Mouse (Mus musculus): ENCODE data around the gene Eps8l3.
A peak's percentile ranks its signal among the peaks of the same experiment; 100 is the strongest.

Gene Eps8l3

DNA sequence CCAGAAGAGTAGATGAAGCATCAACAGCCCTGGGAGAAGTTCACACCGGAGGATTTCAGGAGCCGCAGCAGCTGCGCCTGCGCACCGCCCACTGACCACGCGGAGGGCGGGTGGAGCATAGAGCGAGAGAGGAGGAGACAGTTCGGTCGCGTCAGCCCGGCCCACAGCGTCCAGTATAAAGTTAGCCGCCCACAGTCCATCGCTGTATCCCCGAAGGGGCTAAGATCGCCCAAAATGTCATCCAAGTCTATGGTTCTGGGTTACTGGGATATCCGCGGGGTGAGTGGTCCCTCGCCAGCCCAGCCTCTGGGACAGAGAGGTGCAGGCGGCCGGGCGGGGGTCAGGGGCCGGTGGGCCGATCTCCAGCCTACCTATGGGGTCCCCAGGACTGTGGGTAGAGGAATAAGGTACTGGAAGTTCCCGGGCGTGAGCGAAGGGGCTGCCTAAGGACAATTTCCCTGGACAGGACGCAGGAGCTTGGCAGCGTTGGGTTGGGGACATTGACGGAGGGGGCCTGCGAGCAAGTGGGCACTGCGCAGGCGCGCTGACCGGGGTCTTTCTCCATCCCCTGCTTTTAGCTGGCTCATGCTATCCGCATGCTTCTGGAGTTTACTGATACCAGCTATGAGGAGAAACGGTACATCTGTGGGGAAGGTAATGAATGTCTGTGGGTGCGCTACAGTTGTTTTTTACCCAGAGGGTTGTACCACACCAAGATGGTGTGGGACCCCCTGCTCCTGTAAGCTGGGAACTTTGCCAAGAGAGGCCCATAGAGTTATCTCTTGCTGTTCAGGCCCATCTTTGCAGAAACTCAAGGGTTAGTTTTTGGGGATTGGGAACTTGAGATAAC is 18.9 kb downstream of the Eps8l3 start, which contains the start of gene Gstm5:
TSS of gene Gstm5 (plus strand) at position 102 of the 850 bp plus-strand sequence.
- DNase-seq (ENCODE audit: low read depth), result peak; percentile 38

DNA sequence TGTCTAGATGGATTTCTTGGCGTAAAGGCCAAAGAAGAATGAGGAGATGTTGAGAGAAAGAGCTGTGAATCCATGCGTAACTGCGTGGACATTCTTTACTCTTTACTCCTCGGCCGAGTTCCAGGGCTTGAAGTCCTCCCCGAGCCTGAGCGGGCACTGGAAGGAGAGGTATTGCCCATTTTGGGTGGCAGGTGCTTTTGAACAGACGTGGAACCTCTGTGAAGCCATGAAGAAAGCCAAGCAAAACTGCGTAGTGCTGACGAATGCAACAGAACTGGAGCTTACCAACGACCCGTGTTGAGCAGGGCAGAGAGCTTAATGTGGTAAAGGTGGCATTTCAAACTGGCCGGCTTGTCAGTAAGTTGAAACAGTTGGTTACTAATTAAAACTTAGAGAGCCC is 21.7 kb downstream of the Eps8l3 start:
- no peak for DNase-seq (ENCODE audit: low read depth)

DNA sequence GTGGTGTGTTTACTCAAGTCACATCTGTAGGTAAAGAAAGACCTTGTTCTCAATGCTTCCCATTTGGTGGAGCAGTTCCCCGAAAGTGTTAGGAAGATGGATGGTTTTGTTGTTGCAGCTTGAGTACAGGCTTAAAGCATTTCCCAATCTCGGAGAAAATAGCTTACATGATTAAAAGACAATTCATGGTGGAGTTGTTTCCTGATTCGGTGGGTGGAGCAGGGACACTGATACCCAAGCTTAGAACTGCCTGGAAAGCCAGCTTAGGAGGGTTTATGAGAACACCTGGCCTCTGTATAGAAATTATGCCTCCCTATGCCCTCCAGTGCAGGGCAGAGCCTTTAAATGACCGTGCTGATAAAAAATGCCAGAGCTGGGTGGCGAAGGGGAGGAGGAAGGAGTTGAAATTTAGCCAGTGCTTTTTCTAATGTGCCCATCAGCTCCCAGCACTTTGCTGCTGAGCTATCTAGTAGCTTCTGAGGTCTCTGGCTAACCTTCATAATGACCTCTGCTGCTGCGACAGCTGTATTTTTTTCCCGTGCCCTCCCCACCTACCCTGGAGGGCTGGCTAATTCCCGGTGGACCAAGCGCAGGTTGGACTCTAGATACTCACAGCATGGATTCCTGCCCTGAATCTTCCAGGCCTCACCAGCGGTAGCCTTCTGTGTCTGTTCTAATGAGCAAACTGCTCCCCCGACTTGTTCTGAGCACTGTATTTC is 24.1 kb downstream of the Eps8l3 start:
- no peak for DNase-seq (ENCODE audit: low read depth)

DNA sequence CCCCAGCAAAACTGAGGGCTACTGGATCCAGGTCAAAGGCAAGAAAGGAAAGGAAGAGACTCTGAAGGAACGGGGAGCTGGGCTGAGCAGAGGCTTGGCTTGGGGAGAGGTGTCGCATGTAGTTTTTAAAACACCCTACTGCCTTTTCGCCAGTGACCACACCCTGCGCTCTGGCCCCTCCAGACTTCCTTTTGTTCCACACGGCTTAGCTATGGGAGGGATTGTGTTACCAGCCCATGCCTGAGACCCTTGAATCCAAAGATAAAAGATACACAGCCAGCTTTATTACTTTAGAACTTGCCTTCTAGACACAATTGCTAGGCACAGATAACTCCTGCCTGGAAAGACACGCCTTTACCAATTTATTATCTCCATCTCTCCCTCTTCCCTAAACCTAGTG is 28.9 kb downstream of the Eps8l3 start:
- no peak for DNase-seq (ENCODE audit: low read depth)

DNA sequence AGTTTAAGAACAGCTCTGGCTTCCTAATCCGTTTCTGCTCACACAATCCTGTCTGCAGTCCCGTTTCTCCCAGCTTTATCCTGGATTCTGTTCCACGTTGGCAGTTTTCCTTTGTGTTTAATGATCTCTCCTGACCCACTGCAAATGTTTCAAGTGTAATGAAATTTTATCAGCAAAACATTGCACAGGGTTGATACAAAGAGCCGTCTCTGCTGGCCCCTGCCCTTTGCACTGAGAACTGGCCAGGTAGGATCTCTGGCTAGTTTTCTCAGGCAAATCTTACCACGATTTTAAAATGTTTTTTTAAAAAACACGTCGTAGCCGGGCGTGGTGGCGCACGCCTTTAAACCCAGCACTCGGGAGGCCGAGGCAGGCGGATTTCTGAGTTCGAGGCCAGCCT is 39.6 kb downstream of the Eps8l3 start:
- DNase-seq (ENCODE audit: low read depth), result no peak

DNA sequence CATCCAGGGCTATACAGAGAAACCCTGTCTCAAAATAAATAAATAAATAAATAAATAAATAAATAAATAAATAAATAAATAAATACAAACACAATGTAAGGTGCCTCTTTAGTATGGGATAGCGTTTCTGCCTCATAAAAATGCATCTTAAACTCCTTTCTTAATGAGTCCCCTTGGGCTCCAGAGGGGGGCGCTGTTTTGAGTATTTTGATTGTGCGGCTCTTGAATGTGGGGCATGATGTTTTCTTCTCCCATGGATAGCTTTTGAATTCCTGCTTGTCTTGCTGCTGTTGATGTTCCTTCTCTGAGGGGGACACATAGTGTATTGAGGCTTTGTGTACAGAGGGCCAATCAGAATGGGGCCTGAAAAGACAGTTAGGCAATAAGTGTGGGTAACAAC is 40.1 kb downstream of the Eps8l3 start:
- peak; percentile 48 for DNase-seq (ENCODE audit: low read depth)

DNA sequence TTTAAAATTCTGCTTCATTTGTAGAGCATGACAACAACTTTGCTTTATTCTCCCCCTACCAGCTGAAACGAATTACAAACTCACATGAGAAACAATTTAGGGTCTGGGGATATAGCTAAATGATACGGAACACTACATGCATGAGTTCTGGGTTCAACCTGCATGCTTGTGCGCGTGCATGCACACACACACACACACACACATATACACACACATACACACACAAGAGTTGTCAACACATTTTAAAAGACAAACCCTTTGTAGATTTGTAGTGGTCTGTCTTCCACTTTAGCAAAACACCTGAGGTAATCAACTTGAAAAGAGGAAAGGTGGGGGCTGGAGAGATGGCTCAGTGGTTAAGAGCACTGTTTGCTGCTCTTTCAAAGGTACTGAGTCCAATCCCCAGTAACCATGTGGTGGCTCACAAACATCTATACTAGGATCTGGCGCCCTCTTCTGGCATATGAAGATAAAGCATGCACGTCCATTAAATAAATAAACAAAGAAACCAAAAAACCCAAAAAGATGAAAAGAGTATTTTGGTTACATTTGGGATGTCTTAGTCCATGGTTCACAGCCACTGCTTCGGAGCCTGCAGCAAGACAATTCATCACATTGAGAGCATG is 40.9 kb downstream of the Eps8l3 start:
- DNase-seq (ENCODE audit: low read depth), result peak; percentile 79

DNA sequence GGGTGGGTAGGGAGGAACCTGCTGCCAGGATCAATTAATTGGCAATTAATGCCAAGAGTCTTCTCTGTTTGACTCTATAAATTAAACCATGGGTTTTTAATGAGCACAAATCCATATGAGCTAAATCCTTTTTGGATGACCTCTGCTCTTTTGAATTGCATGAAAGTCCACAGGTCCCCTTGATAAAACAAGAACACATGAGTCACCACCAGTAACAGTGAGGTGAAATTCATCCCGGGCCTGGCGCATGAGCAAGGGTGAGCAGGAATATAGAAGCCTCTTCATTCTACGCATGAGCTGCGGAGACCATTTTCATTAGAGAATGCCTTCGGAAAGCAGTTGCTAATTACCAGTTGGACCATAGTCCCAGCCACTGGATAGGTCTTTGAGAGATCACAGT is 43.3 kb downstream of the Eps8l3 start:
- DNase-seq (ENCODE audit: low read depth), result no peak

DNA sequence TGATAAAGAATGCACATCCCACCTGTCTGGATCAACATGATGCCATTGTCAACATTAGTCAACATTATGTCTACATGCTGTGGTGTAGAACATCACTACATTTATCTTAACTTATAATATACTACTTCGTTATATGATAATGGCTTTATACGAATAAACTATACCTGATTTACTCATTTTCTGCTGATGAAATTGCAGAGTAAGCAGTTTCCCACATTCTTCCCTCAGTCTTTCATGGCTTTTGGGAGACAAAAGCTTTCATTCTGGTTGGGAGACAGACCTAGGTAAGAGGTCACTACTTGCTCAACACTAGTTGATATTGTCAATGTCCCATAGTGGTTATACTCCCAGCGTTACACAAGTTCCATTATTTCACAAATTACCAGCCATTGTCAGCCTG is 48.3 kb downstream of the Eps8l3 start:
- no peak for DNase-seq (ENCODE audit: low read depth)

DNA sequence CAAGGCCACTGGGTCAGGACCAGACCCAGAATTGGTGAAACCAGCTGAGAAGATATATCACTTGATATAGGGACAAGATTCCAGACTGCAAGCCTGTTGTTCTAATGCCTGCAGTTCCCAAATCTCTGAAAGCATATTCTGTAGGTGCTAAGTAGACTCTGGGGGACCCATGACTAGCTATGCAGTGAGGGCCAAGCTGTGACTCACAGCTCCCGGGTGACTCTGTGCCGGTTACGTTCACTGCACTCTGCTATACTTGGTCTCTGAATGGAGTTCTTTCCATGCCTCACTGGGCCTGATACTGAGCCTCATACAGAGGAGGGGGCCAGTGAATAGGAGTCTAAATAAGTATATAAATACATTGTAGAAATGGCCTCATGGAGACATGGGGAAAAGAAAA is 50.8 kb downstream of the Eps8l3 start:
- DNase-seq (ENCODE audit: low read depth), result no peak

DNA sequence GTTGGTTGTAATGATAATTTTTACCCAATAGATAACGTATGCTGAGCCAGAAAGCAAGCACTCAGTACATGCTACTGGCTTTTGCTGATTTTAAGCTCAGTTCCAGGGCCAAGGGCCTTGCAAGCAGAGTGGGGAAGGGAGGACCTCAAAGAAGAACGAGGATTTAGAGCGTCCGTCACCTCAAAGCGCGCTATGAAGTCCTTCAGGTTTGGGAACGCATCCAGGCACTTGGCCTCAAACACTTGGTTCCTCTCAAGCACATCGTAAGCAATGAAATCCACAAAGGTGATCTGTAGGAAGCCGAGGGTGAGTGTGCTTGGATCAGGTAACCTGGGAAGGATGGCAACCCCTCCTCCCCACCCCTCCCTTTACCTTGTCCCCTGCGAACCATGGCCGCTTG is 51.7 kb downstream of the Eps8l3 start:
- no peak for DNase-seq (ENCODE audit: low read depth)

DNA sequence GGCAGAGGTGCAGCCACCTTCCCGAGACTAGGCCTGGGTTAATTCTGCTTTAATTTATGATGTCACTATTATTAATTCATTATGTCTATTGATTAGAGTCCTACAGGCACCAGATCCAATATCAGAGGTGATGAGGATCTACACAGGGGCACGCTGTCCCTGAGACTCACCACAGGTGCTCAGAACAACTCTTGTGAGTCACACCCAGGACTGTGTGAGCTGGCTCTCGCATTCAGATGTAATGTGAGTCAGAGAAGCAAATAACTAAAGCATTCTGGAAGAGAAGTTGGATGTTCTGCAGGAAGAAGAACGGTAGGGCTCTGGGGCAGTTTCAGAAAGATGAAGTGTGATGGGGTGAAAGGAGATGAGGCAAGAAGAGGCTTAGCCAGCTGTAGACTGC is 52.2 kb downstream of the Eps8l3 start:
- DNase-seq (ENCODE audit: low read depth), result no peak

DNA sequence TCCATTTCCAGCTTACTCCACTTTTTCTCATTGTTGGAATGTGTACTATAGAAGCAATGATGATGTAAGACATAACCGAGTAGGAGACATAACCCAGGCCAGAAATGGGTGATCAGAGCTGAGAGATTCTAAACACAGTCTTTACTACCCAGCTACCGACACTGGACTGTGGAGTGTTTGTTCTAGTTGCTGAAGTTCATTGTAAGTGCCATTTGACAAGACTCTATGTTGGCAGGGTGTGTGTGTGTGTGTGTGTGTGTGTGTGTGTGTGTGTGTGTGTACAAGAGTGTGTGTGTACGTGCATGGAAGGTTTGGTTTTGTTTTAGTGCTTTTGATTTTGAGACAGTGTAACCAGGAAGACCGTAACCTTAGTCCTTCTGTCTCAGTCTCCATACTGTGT is 52.7 kb downstream of the Eps8l3 start:
- no peak for DNase-seq (ENCODE audit: low read depth)

DNA sequence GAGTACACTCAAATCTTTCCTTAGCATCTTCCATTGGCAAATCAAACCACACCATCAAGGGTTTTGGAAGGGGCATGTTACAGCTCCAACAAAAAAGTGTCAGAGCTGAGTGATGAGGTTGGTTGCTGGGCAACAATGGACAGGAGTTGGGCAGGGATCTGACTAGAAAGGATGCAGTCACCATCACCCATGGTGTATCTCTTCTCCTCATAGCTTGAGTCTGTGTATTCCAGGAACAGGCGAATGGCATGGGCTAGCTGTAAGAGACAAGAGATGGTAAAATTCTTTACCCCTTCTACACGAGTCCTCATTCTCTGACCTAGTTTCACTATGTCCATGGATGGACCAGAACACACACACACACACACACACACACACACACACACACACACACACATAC is 54.1 kb downstream of the Eps8l3 start:
- no peak for DNase-seq (ENCODE audit: low read depth)

DNA sequence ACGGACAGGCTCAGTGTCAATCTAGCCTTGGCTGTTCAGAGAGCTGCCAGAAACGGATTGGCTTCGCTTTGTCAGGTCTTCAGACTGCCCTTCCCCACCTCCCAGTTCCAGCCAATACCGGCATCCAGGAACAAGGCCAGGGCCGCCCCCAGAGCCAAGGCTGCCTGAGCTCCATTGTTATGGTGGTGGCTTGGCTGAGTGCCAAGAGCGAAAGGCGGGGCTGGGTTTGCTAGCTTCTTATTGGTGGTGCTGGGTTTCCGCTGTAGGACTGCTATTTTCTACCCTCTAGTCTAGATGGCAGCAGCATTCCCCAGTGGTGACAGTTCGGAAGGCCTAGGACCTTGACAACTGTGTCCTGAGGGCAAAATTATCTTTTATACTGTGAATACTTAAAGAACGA is 54.6 kb downstream of the Eps8l3 start, which contains the start of gene Gstm7:
TSS of gene Gstm7 (minus strand) at position 148 of the 400 bp plus-strand sequence.
- DNase-seq (ENCODE audit: low read depth), result peak; percentile 77

DNA sequence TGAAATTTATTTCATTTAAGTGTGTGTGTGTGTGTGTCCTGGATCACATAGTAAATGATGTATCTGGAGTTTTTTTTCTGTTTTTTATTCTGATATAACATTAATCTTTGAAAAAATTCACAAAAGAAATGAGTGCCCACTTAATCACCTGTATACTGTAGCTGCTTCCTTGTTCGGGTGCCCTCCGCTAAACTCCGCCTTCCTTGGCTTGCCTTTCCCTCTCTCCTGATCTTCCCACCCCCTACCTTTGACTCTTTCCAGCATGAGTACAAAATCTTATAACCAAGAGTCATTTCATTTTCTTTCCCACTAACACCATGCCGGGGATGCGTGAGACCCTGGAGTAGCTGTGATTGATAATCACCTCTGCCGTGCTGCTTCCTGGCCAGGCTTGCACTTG is 55.1 kb downstream of the Eps8l3 start:
- no peak for DNase-seq (ENCODE audit: low read depth)

DNA sequence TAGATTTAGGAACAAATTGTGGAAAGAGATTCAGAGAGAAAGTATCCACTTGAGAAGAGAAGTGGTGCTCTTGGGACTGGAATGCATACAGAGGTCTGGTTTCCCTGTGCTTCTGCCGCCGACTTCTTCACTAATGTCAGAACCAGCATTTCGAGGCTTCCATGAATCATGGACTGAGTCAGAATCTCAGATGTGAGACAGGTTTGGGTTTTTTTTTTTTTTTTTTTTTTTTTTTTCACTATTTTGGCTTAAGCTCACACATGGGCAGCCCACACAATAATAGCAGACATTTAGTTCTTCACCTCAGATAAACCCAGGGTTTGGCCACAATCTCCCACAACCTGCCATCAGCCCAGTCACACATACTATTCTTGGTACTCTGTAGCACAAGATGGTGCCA is 58.2 kb downstream of the Eps8l3 start:
- DNase-seq (ENCODE audit: low read depth), result no peak

DNA sequence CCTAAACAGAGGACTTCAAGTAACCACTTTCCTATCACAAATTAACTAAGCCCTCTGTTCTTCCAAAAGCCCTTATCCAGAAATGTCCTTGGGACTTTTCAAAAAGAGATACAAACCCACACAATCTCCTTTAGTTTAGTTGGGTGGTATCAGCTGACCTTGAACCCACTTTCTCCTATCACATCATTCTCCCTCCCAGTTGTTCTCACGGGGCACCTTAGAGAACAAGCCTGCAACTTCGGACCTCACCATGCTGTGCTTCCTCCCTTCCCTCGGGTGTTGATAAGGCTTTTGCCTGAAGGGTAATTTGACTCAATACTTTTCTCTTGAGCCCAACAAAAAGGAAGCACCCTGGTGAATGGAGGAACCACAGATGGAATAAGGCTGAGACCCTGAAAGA is 58.9 kb downstream of the Eps8l3 start:
- no peak for DNase-seq (ENCODE audit: low read depth)

DNA sequence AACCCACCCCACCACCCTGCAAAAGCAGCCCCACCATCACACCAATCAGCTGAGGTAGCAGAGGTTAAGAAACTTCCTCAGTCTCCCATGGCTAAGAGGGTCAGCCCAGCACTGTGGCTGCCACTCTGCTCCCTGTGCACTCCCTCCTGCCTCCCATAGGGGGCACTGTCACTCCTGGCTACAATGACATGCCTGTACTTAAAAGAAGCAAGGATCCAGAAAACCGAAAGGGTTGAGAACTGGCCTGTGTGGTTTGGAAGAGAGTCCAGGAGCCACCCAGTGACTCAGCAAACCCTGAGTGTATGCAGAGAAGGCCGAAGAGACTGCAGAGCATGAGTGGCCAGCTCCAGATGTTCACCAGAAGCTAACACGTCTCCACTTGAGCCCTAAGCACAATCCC is 62.4 kb downstream of the Eps8l3 start:
- peak; percentile 51 for DNase-seq (ENCODE audit: low read depth)

DNA sequence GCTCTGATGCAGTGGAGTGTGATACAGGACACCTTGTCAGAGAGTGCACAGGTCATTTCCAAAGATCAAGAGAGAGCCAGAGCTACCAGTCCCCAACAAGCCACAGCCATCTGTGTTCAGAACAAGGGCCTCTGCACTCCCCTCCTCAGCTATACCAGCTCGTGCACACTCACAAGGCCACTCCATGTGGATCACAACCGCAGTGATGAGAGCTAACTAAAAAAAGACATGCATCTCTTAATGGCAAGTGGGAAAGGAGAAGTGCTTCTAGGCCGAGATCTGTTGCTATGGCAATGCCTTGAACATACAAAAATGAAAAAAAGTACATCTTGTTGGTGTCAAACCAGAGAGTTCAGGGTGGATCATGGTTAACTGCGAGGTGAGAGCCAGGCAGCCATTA is 62.8 kb downstream of the Eps8l3 start:
- no peak for DNase-seq (ENCODE audit: low read depth)

DNA sequence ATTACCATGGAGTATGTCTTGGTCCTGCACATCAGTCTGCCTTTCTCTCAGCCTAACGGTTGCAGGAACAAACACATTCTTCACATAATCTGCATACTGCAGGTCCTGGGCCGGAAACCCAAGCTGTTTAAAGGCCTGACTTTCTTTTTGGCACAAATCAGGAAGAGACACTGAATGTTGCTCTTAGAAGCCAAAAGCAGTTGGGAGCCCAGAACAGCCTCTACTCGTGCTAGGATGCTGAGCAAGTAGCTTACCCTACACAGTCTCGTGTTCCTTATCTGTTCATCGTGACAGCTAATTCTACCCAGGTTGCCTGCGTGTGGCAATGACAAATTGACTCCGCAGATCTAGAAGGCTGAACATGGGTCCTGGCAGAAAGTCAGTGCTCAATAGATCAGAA is 63.5 kb downstream of the Eps8l3 start:
- DNase-seq (ENCODE audit: low read depth), result no peak

DNA sequence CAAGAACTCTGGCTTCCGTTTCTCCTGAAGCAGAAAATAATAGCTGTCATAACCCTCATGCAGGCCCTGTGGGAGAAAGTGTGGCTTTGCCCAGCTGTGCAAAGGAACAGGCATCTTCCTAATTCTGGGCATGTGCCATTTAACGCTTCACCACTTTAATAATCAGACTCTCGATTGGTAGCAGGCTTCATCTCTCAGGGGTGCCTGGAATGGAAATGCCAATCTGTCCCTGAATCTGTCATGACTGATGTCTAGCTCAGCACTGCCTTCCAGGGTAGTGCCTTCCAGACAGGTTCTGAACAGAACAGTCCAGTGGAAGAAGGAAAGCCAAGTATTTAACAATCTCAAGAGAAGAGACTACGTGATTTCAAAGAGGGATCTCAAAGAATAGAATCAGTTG is 64.2 kb downstream of the Eps8l3 start:
- no peak for DNase-seq (ENCODE audit: low read depth)

Data from induced T-regulatory cell, adult 2 months (primary cell).